Mouse (Mus musculus) lung, postnatal 0 days (tissue): ENCODE data around the gene Hmx1.

ENCODE experiments used
- CTCF ChIP-seq: IDR thresholded peaks from 2 replicates; pipeline ENCODE4 v1.5.1; 2016; ENCODE audit warnings: antibody characterized with exemption, mild to moderate bottlenecking
- EP300 ChIP-seq: IDR thresholded peaks from 2 replicates; pipeline ENCODE4 v1.6.1; 2016; ENCODE audit warnings: antibody characterized with exemption, mild to moderate bottlenecking, control low read depth

DNA sequence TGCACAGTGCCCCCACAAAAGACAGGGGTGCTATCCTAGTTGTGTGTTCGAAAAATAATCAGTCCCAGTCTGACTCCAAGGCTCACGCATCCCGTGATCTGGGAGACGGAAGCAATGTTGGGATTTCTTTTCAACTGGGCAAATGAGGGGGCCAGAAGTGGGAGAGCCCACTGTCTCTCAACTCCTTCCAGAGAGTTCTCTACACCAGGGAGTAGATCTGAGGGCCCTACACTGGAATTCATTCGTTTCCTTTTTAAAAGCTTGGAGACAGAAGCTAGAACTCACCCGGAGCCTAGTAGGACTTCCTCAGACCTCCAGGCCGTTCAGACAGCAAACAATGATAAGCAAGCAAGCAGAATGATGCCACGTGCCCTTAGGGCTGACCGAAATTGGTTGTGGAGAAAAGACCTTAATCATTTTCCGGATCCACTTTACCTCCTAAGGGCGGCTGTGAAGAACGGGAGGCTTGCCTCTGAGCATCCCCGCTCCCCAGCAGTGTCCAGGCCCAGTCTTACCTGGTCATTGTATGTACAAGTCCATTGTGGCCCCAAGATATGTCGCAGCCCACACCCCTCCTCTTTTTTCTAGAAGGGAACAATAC, 9.5 kb downstream of the Hmx1 start:
- TF ChIP-seq CTCF = no peak
- TF ChIP-seq EP300 = no peak
